Mouse (Mus musculus) erythroid progenitor cell, adult 5-6 weeks (primary cell): ENCODE results near the gene Wdr34. TPM values are rescaled to one million over a fixed set of nuclear protein-coding genes. Genes with fewer than 3 reads are reported as not detected.

Experiments used
- ATAC-seq: replicated peaks from 2 replicates; pipeline ENCODE4 v1.8.0; 2016; ENCODE audit warnings: moderate number of reproducible peaks, mild to moderate bottlenecking, moderate TSS enrichment, inconsistent platforms; ENCODE audit not compliant: poor library complexity, low FRiP score, severe bottlenecking
- total RNA-seq, 2 experiments: library from RNA; stranded (forward) in 1 of 2; stranded (reverse) in 1 of 2; fragments of 150-400 nt in 1 of 2; fragments of 186-747, 209-891 nt in 1 of 2; gene quantifications; 2 replicates each; pipeline versions ENCODE4 v1.2.3 to v1.2.4; 2015 to 2017; ENCODE audit warnings: low replicate concordance in 2 of 2

The Wdr34 gene
- total RNA-seq (2015; ENCODE audit: low replicate concordance) (2.1 and 3.2 TPM in 2 replicates), total RNA-seq (2017; ENCODE audit: low replicate concordance) (0.26 TPM in 1 of 2 replicates, not detected in the other)

GRCm38 (mm10) chr2:30048699-30049388 is at the start of gene Wdr34:
Gene Wdr34, minus strand, starts transcription at chr2:30048881.
- peak; percentile 98 for ATAC-seq

GRCm38 (mm10) chr2:30095882-30096527 is 47.3 kb upstream of the Wdr34 start:
- peak; percentile 47; the same call in 1 of the 2 replicates for ATAC-seq

- no peak for ATAC-seq
Measured at GRCm38 (mm10) chr2:30094208-30094588, 45.5 kb upstream of the Wdr34 start.

GRCm38 (mm10) chr2:30093471-30094207 is 45.0 kb upstream of the Wdr34 start, which contains the start of gene Zdhhc12:
Gene Zdhhc12, minus strand, starts transcription at chr2:30093648.
- ATAC-seq = peak; percentile 94

GRCm38 (mm10) chr2:30092280-30092918 is 43.7 kb upstream of the Wdr34 start:
- no peak for ATAC-seq

GRCm38 (mm10) chr2:30091521-30091920 is 42.8 kb upstream of the Wdr34 start:
- ATAC-seq = no peak

- ATAC-seq = no peak
Measured at GRCm38 (mm10) chr2:30087310-30087709, 38.6 kb upstream of the Wdr34 start.

- no peak for ATAC-seq
Measured at GRCm38 (mm10) chr2:30084632-30085031, 36.0 kb upstream of the Wdr34 start.

GRCm38 (mm10) chr2:30084113-30084512 is 35.4 kb upstream of the Wdr34 start:
- ATAC-seq = no peak

GRCm38 (mm10) chr2:30080181-30080800 is 31.6 kb upstream of the Wdr34 start:
- ATAC-seq = no peak

GRCm38 (mm10) chr2:30078760-30079159 is 30.1 kb upstream of the Wdr34 start:
- no peak for ATAC-seq

- peak; percentile 4; the same call in 1 of the 2 replicates for ATAC-seq
Measured at GRCm38 (mm10) chr2:30078349-30078712, 29.6 kb upstream of the Wdr34 start.

- peak; percentile 83 for ATAC-seq
Measured at GRCm38 (mm10) chr2:30077502-30078348, 29.0 kb upstream of the Wdr34 start, which contains the start of gene Pkn3. Gene Pkn3, plus strand, starts transcription at chr2:30077684.

- ATAC-seq = peak; percentile 20; the same call in 1 of the 2 replicates
Measured at GRCm38 (mm10) chr2:30076959-30077358, 28.3 kb upstream of the Wdr34 start.

GRCm38 (mm10) chr2:30076439-30076838 is 27.8 kb upstream of the Wdr34 start:
- ATAC-seq = no peak

GRCm38 (mm10) chr2:30075625-30076024 is 26.9 kb upstream of the Wdr34 start:
- ATAC-seq = no peak

GRCm38 (mm10) chr2:30073285-30073684 is 24.6 kb upstream of the Wdr34 start:
- ATAC-seq = no peak

GRCm38 (mm10) chr2:30072875-30073274 is 24.2 kb upstream of the Wdr34 start:
- ATAC-seq = no peak

GRCm38 (mm10) chr2:30067962-30068361 is 19.3 kb upstream of the Wdr34 start:
- no peak for ATAC-seq
